Mouse (Mus musculus): ENCODE measurements around the gene Kcnq1. TPM values are rescaled to one million over a fixed set of nuclear protein-coding genes. Genes with fewer than 3 reads are reported as not detected.
A peak's percentile ranks its signal among the peaks of the same experiment; 100 is the strongest.

Gene Kcnq1
- polyA plus RNA-seq, 1 experiment from 2014 or later: 2.1 TPM

GRCm38 (mm10) chr7:143462516-143462915, 356.4 kb downstream of the Kcnq1 start:
- Histone ChIP-seq H3K4me3 (ENCODE audit: low read depth, low read length) (no peak overlapping the region), H3K27me3 (replicated peaks; ENCODE audit: control insufficient read depth, insufficient read depth, low read length) (peaks cover 13% of the 10 kb centered on the region; the same call in 1 of the 2 replicates), H3K36me3 (ENCODE audit: control insufficient read depth, insufficient read depth, low read length) (no peaks in the 10 kb centered on the region), H3K4me2 (ENCODE audit: low read length) (no peak overlapping the region), H3K9me3 (replicated peaks; ENCODE audit: control insufficient read depth, low read length) (peaks cover 6% of the 10 kb centered on the region; the same call in 1 of the 2 replicates), H3K9ac (ENCODE audit: low read length) (no peak overlapping the region), H3K4me1 (ENCODE audit: control insufficient read depth, insufficient read depth, low read length) (peaks cover 6% of the 10 kb centered on the region), H3K27ac (ENCODE audit: low read depth, low read length) (no peak overlapping the region)
- no peak for ATAC-seq
- DNase-seq (ENCODE audit: low spot score): no peak
- 79% methylated on average over 5 of the region's 5 CpGs for WGBS

- Histone ChIP-seq H3K9me3 (replicated peaks; ENCODE audit: control insufficient read depth, low read length) (peaks cover 6% of the 10 kb centered on the region; the same call in 1 of the 2 replicates), H3K4me1 (ENCODE audit: control insufficient read depth, insufficient read depth, low read length) (peaks cover 10% of the 10 kb centered on the region), H3K27me3 (replicated peaks; ENCODE audit: control insufficient read depth, insufficient read depth, low read length) (peaks cover 11% of the 10 kb centered on the region; the same call in 1 of the 2 replicates), H3K27ac (ENCODE audit: low read depth, low read length) (no peak overlapping the region), H3K36me3 (ENCODE audit: control insufficient read depth, insufficient read depth, low read length) (no peaks in the 10 kb centered on the region), H3K4me2 (ENCODE audit: low read length) (no peak overlapping the region), H3K4me3 (ENCODE audit: low read depth, low read length) (no peak overlapping the region), H3K9ac (ENCODE audit: low read length) (no peak overlapping the region)
- 37% methylated on average over 11 of the region's 11 CpGs for WGBS
- ATAC-seq (no peak), DNase-seq (ENCODE audit: low spot score) (peak; percentile 83)
Observed at GRCm38 (mm10) chr7:143463865-143464415, 357.8 kb downstream of the Kcnq1 start.

GRCm38 (mm10) chr7:143464811-143465560, 358.8 kb downstream of the Kcnq1 start:
- peak overlapping the region; percentile 43; the same call in 1 of the 2 replicates for H3K9ac ChIP-seq (ENCODE audit: low read length)
- H3K27ac ChIP-seq (ENCODE audit: low read depth, low read length): no peak overlapping the region
- peaks cover 10% of the 10 kb centered on the region for H3K4me1 ChIP-seq (ENCODE audit: control insufficient read depth, insufficient read depth, low read length)
- peaks cover 3% of the 10 kb centered on the region; the same call in 1 of the 2 replicates for H3K9me3 ChIP-seq (replicated peaks; ENCODE audit: control insufficient read depth, low read length)
- peaks cover 11% of the 10 kb centered on the region; the same call in 1 of the 2 replicates for H3K27me3 ChIP-seq (replicated peaks; ENCODE audit: control insufficient read depth, insufficient read depth, low read length)
- WGBS: 33% methylated on average over 56 of the region's 56 CpGs
- peak overlapping the region; percentile 59 for H3K4me2 ChIP-seq (ENCODE audit: low read length)
- H3K4me3 ChIP-seq (ENCODE audit: low read depth, low read length): peak overlapping the region; percentile 28
- ATAC-seq (no peak), DNase-seq (ENCODE audit: low spot score) (no peak)
- H3K36me3 ChIP-seq (ENCODE audit: control insufficient read depth, insufficient read depth, low read length): no peaks in the 10 kb centered on the region

- WGBS: 34% methylated on average over 14 of the region's 14 CpGs
- H3K4me1 ChIP-seq (ENCODE audit: control insufficient read depth, insufficient read depth, low read length): peaks cover 10% of the 10 kb centered on the region
- DNase-seq (ENCODE audit: low spot score): peak; percentile 81
Observed at GRCm38 (mm10) chr7:143466099-143466677, 360.0 kb downstream of the Kcnq1 start.

GRCm38 (mm10) chr7:143467714-143468113, 361.6 kb downstream of the Kcnq1 start:
- Histone ChIP-seq H3K4me2 (ENCODE audit: low read length) (no peak overlapping the region), H3K4me3 (ENCODE audit: low read depth, low read length) (no peak overlapping the region), H3K4me1 (ENCODE audit: control insufficient read depth, insufficient read depth, low read length) (peaks cover 10% of the 10 kb centered on the region), H3K27ac (ENCODE audit: low read depth, low read length) (no peak overlapping the region), H3K27me3 (replicated peaks; ENCODE audit: control insufficient read depth, insufficient read depth, low read length) (peaks cover 11% of the 10 kb centered on the region; the same call in 1 of the 2 replicates), H3K9me3 (replicated peaks; ENCODE audit: control insufficient read depth, low read length) (no peaks in the 10 kb centered on the region), H3K9ac (ENCODE audit: low read length) (no peak overlapping the region), H3K36me3 (ENCODE audit: control insufficient read depth, insufficient read depth, low read length) (no peaks in the 10 kb centered on the region)
- 0% methylated on average over 6 of the region's 6 CpGs for WGBS
- DNase-seq (ENCODE audit: low spot score) (peak; percentile 57), ATAC-seq (peak; percentile 3; the same call in 1 of the 2 replicates)

More at GRCm38 (mm10) chr7:143466099-143466677, 360.0 kb downstream of the Kcnq1 start:
- H3K27ac ChIP-seq (ENCODE audit: low read depth, low read length): no peak overlapping the region
- peaks cover 11% of the 10 kb centered on the region; the same call in 1 of the 2 replicates for H3K27me3 ChIP-seq (replicated peaks; ENCODE audit: control insufficient read depth, insufficient read depth, low read length)
- peak; percentile 38 for ATAC-seq
- H3K9ac ChIP-seq (ENCODE audit: low read length): no peak overlapping the region
- no peaks in the 10 kb centered on the region for H3K36me3 ChIP-seq (ENCODE audit: control insufficient read depth, insufficient read depth, low read length)
- H3K4me2 ChIP-seq (ENCODE audit: low read length): no peak overlapping the region
- H3K9me3 ChIP-seq (replicated peaks; ENCODE audit: control insufficient read depth, low read length): no peaks in the 10 kb centered on the region
- no peak overlapping the region for H3K4me3 ChIP-seq (ENCODE audit: low read depth, low read length)

GRCm38 (mm10) chr7:143469946-143470345, 363.8 kb downstream of the Kcnq1 start:
- peaks cover 11% of the 10 kb centered on the region; the same call in 1 of the 2 replicates for H3K27me3 ChIP-seq (replicated peaks; ENCODE audit: control insufficient read depth, insufficient read depth, low read length)
- H3K9me3 ChIP-seq (replicated peaks; ENCODE audit: control insufficient read depth, low read length): no peaks in the 10 kb centered on the region
- no peak overlapping the region for H3K4me2 ChIP-seq (ENCODE audit: low read length)
- no peak overlapping the region for H3K27ac ChIP-seq (ENCODE audit: low read depth, low read length)
- no peak overlapping the region for H3K4me3 ChIP-seq (ENCODE audit: low read depth, low read length)
- WGBS: 18% methylated on average over 8 of the region's 8 CpGs
- DNase-seq (ENCODE audit: low spot score) (peak; percentile 88), ATAC-seq (peak; percentile 63)
- no peak overlapping the region for H3K9ac ChIP-seq (ENCODE audit: low read length)
- peaks cover 8% of the 10 kb centered on the region for H3K4me1 ChIP-seq (ENCODE audit: control insufficient read depth, insufficient read depth, low read length)
- H3K36me3 ChIP-seq (ENCODE audit: control insufficient read depth, insufficient read depth, low read length): no peaks in the 10 kb centered on the region

GRCm38 (mm10) chr7:143473347-143474101, 367.4 kb downstream of the Kcnq1 start, which contains the start of gene Slc22a18:
Slc22a18 (plus strand) TSS chr7:143473736.
- WGBS: 45% methylated on average over 4 of the region's 4 CpGs
- Histone ChIP-seq H3K27ac (ENCODE audit: low read depth, low read length) (no peak within 1 kb of the TSS), H3K4me1 (ENCODE audit: control insufficient read depth, insufficient read depth, low read length) (no peaks in the 10 kb centered on the region), H3K36me3 (ENCODE audit: control insufficient read depth, insufficient read depth, low read length) (no peaks in the 10 kb centered on the region), H3K4me3 (ENCODE audit: low read depth, low read length) (no peak within 1 kb of the TSS), H3K4me2 (ENCODE audit: low read length) (no peak within 1 kb of the TSS), H3K27me3 (replicated peaks; ENCODE audit: control insufficient read depth, insufficient read depth, low read length) (0 out of 2 replicates have a peak, but pooled peaks cover 4% of the 10 kb centered on the region), H3K9me3 (replicated peaks; ENCODE audit: control insufficient read depth, low read length) (no peaks in the 10 kb centered on the region), H3K9ac (ENCODE audit: low read length) (no peak within 1 kb of the TSS)
- DNase-seq (ENCODE audit: low spot score) (no peak), ATAC-seq (no peak)

GRCm38 (mm10) chr7:143474811-143475210, 368.6 kb downstream of the Kcnq1 start:
- Histone ChIP-seq H3K27ac (ENCODE audit: low read depth, low read length) (no peak overlapping the region), H3K4me3 (ENCODE audit: low read depth, low read length) (no peak overlapping the region), H3K27me3 (replicated peaks; ENCODE audit: control insufficient read depth, insufficient read depth, low read length) (no peaks in the 10 kb centered on the region), H3K4me2 (ENCODE audit: low read length) (no peak overlapping the region), H3K4me1 (ENCODE audit: control insufficient read depth, insufficient read depth, low read length) (no peaks in the 10 kb centered on the region), H3K9ac (ENCODE audit: low read length) (no peak overlapping the region), H3K9me3 (replicated peaks; ENCODE audit: control insufficient read depth, low read length) (no peaks in the 10 kb centered on the region), H3K36me3 (ENCODE audit: control insufficient read depth, insufficient read depth, low read length) (no peaks in the 10 kb centered on the region)
- 40% methylated on average over 10 of the region's 10 CpGs for WGBS
- no peak for DNase-seq (ENCODE audit: low spot score)
- no peak for ATAC-seq

Measured in forebrain, embryonic 14.5 days (tissue).